Mouse (Mus musculus): ENCODE measurements around the gene Dleu7.

Gene Dleu7

GRCm38 (mm10) chr14:62282974-62283373 lies 9.9 kb downstream of the Dleu7 start:
- DNase-seq (ENCODE audit: low read depth, low spot score), result no peak

GRCm38 (mm10) chr14:62273604-62274003 lies 19.2 kb downstream of the Dleu7 start:
- no peak for DNase-seq (ENCODE audit: low read depth, low spot score)

- DNase-seq (ENCODE audit: low read depth, low spot score), result no peak
Observed at GRCm38 (mm10) chr14:62270698-62271396, 22.0 kb downstream of the Dleu7 start.

- DNase-seq (ENCODE audit: low read depth, low spot score), result no peak
Observed at GRCm38 (mm10) chr14:62258978-62259536, 33.8 kb downstream of the Dleu7 start.

GRCm38 (mm10) chr14:62258125-62258524 lies 34.7 kb downstream of the Dleu7 start:
- DNase-seq (ENCODE audit: low read depth, low spot score), result no peak

GRCm38 (mm10) chr14:62256066-62256465 lies 36.8 kb downstream of the Dleu7 start:
- DNase-seq (ENCODE audit: low read depth, low spot score), result no peak

GRCm38 (mm10) chr14:62254371-62254770 lies 38.5 kb downstream of the Dleu7 start:
- DNase-seq (ENCODE audit: low read depth, low spot score), result peak; percentile 63

- DNase-seq (ENCODE audit: low read depth, low spot score), result peak; percentile 79
Observed at GRCm38 (mm10) chr14:62251999-62252398, 40.8 kb downstream of the Dleu7 start.

- DNase-seq (ENCODE audit: low read depth, low spot score), result no peak
Observed at GRCm38 (mm10) chr14:62250046-62250445, 42.8 kb downstream of the Dleu7 start.

GRCm38 (mm10) chr14:62249251-62249650 lies 43.6 kb downstream of the Dleu7 start:
- DNase-seq (ENCODE audit: low read depth, low spot score), result no peak

GRCm38 (mm10) chr14:62248796-62249195 lies 44.1 kb downstream of the Dleu7 start:
- DNase-seq (ENCODE audit: low read depth, low spot score), result no peak

- DNase-seq (ENCODE audit: low read depth, low spot score), result no peak
Observed at GRCm38 (mm10) chr14:62248345-62248744, 44.5 kb downstream of the Dleu7 start.

- DNase-seq (ENCODE audit: low read depth, low spot score), result peak; percentile 35
Observed at GRCm38 (mm10) chr14:62245557-62245956, 47.3 kb downstream of the Dleu7 start.

- DNase-seq (ENCODE audit: low read depth, low spot score), result no peak
Observed at GRCm38 (mm10) chr14:62243530-62243929, 49.3 kb downstream of the Dleu7 start.

- DNase-seq (ENCODE audit: low read depth, low spot score), result no peak
Observed at GRCm38 (mm10) chr14:62235969-62236368, 56.9 kb downstream of the Dleu7 start.

- DNase-seq (ENCODE audit: low read depth, low spot score), result no peak
Observed at GRCm38 (mm10) chr14:62235214-62235613, 57.6 kb downstream of the Dleu7 start.

- DNase-seq (ENCODE audit: low read depth, low spot score), result no peak
Observed at GRCm38 (mm10) chr14:62230968-62231367, 61.9 kb downstream of the Dleu7 start.

- no peak for DNase-seq (ENCODE audit: low read depth, low spot score)
Observed at GRCm38 (mm10) chr14:62227101-62227500, 65.7 kb downstream of the Dleu7 start.

GRCm38 (mm10) chr14:62226576-62227047 lies 66.2 kb downstream of the Dleu7 start:
- DNase-seq (ENCODE audit: low read depth, low spot score), result no peak

Measured in R1 (cell line).